18 mouse cellular contexts compared by ENCODE assay signal in the genomic region with DNA sequence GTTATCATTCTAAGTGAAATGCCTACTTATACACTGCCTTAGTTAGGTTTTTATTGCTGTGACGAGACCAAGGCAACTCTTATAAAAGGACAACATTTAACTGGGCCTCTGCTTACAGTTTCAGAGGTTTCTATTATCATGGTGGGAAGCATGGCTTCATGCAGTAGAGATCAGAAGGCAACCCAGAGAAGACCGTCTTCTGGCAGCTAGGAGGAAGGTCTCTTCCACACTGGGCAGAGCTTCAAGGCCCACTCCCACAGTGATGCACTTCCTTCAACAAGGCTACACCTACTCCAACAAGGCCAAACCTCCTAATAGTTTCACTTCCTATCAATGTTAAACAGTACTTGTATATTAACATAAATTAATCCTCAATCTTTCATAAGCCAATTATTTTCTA.
"Had no signal": no experiment of that assay in that cellular context is flagged by ENCODE, and none has a peak within 500 bp of the region (broad histone marks: within the 10 kb centered on the region; RNA-seq: fewer than 3 reads in every experiment).

No protein-coding gene starts in this region.

- H3K9me3 ChIP-seq: lung, embryonic 15.5 days; midbrain, embryonic 10.5 days; midbrain, embryonic 12.5 days; neural tube, embryonic 13.5 days; neural tube, embryonic 15.5 days had no signal

- DNase-seq: liver, postnatal 0 days; lung, adult 2 months; lung, postnatal 14 days; lung, postnatal 36 days; midbrain, embryonic 14.5 days; right cerebral cortex, postnatal 14 days; thymus, adult 18-20 months; thymus, postnatal 14 days; thymus, postnatal 36 days had no signal

- H3K27me3 ChIP-seq: lung, embryonic 15.5 days; midbrain, embryonic 12.5 days; neural tube, embryonic 13.5 days; neural tube, embryonic 15.5 days had no signal

- H3K4me2 ChIP-seq: lung, embryonic 15.5 days; midbrain, embryonic 12.5 days; neural tube, embryonic 13.5 days; neural tube, embryonic 15.5 days had no signal

- H3K27ac ChIP-seq: lung, embryonic 15.5 days; macrophage; midbrain, embryonic 10.5 days; midbrain, embryonic 12.5 days; neural tube, embryonic 13.5 days; neural tube, embryonic 15.5 days had no signal

- H3K36me3 ChIP-seq: lung, embryonic 15.5 days; midbrain, embryonic 12.5 days; neural tube, embryonic 13.5 days; neural tube, embryonic 15.5 days had no signal

- H3K9ac ChIP-seq: liver, postnatal 0 days; lung, embryonic 15.5 days; midbrain, embryonic 12.5 days; neural tube, embryonic 13.5 days; neural tube, embryonic 15.5 days had no signal

- ATAC-seq: liver, postnatal 0 days; lung, postnatal 0 days; midbrain, embryonic 16.5 days had no signal

- H3K4me3 ChIP-seq: lung, embryonic 15.5 days; midbrain, embryonic 10.5 days; midbrain, embryonic 12.5 days; myocyte; neural tube, embryonic 13.5 days; neural tube, embryonic 15.5 days had no signal
